In genomic region chr10:23609270-23609914, GRCm38 (mm10) we compare ENCODE assay signal across 11 mouse cellular contexts.
DNase-seq lines count a peak whose midpoint lies in the region; ATAC-seq and TF ChIP-seq lines count a peak whose summit lies in the region.
"Had no signal": no experiment of that assay in that cellular context is flagged by ENCODE, and none has a peak within 500 bp of the region (broad histone marks: within the 10 kb centered on the region; RNA-seq: fewer than 3 reads in every experiment).

No protein-coding gene starts in this region.

- no peaks in the 10 kb centered on the region for H3K27me3 ChIP-seq in cerebellum, adult 2 months (ENCODE audit: control insufficient read depth, insufficient read depth, low read length)
- no peaks in the 10 kb centered on the region; the same call in 1 of the 2 replicates for H3K27me3 ChIP-seq in forebrain, embryonic 16.5 days (replicated peaks; ENCODE audit: control insufficient read depth, insufficient read depth, low read length)
- H3K27me3 ChIP-seq in midbrain, embryonic 13.5 days: no peaks in the 10 kb centered on the region

- no peak for TF ChIP-seq CTCF in cerebellum, adult 2 months (IDR thresholded peaks at IDR 0.05; ENCODE audit: borderline replicate concordance, insufficient read depth, low read depth, low read length)

- peak overlapping the region; percentile 33 for H3K4me2 ChIP-seq in forebrain, embryonic 16.5 days (ENCODE audit: low read length)
- H3K4me2 ChIP-seq in midbrain, embryonic 13.5 days (replicated peaks): no peak overlapping the region

- H3K9ac ChIP-seq in forebrain, embryonic 16.5 days (replicated peaks; ENCODE audit: low read depth, low read length): no peak overlapping the region
- no peak overlapping the region for H3K9ac ChIP-seq in midbrain, embryonic 13.5 days (replicated peaks)
- H3K9ac ChIP-seq: liver, embryonic 14.5 days had no signal

- peak overlapping the region; percentile 53 for H3K4me3 ChIP-seq in cerebellum, adult 2 months (replicated peaks; ENCODE audit: insufficient read depth, low read depth, low read length)
- no peak overlapping the region for H3K4me3 ChIP-seq in forebrain, embryonic 16.5 days (replicated peaks; ENCODE audit: low read length)
- no peak overlapping the region for H3K4me3 ChIP-seq in midbrain, embryonic 13.5 days (replicated peaks)

- no peak for TF ChIP-seq POLR2A in cerebellum, adult 2 months (IDR thresholded peaks at IDR 0.05; ENCODE audit: borderline replicate concordance, insufficient read depth, low read length)

- no peak; the same call in 1 of the 2 replicates for ATAC-seq in forebrain, embryonic 16.5 days
- 0 out of 2 replicates have a peak, but pooled peaks have one; percentile 34 for ATAC-seq in midbrain, embryonic 13.5 days
- ATAC-seq: intestine, embryonic 16.5 days had no signal

- H3K9me3 ChIP-seq in forebrain, embryonic 16.5 days (ENCODE audit: control insufficient read depth, low read length): no peaks in the 10 kb centered on the region
- H3K9me3 ChIP-seq in midbrain, embryonic 13.5 days: no peaks in the 10 kb centered on the region
- H3K9me3 ChIP-seq: G1E had no signal

- WGBS in cerebellum, adult 2 months: 9% methylated on average over 18 of the region's 18 CpGs
- WGBS in forebrain, embryonic 16.5 days: 55% methylated on average over 18 of the region's 18 CpGs
- 56% methylated on average over 18 of the region's 18 CpGs for WGBS in midbrain, embryonic 13.5 days

- DNase-seq in cerebellum, adult 2 months: peak; percentile 13 to 16
- no peak for DNase-seq in cerebellum, adult 8-10 months
- peak; percentile 22 for DNase-seq in layer of hippocampus, adult 11-12 months (ENCODE audit: low spot score)
- no peak for DNase-seq in layer of hippocampus, adult 9-10 months (ENCODE audit: low spot score)
- DNase-seq in kidney, postnatal 4 days: no peak
- DNase-seq in T-cell, adult 2 months (ENCODE audit: low spot score): no peak

- no peak overlapping the region for H3K27ac ChIP-seq in cerebellum, adult 2 months (ENCODE audit: insufficient read depth, low read length)
- no peak overlapping the region for H3K27ac ChIP-seq in forebrain, embryonic 16.5 days (ENCODE audit: low read length)
- H3K27ac ChIP-seq in midbrain, embryonic 13.5 days: no peak overlapping the region
- H3K27ac ChIP-seq: liver, embryonic 14.5 days had no signal

- no peaks in the 10 kb centered on the region for H3K36me3 ChIP-seq in forebrain, embryonic 16.5 days (ENCODE audit: control insufficient read depth, insufficient read depth)
- no peaks in the 10 kb centered on the region for H3K36me3 ChIP-seq in midbrain, embryonic 13.5 days
- H3K36me3 ChIP-seq: G1E had no signal

- 0 out of 2 replicates have a peak, but pooled peaks cover 4% of the 10 kb centered on the region for H3K4me1 ChIP-seq in cerebellum, adult 2 months (ENCODE audit: control insufficient read depth, insufficient read depth, low read length)
- H3K4me1 ChIP-seq in forebrain, embryonic 16.5 days (replicated peaks; ENCODE audit: control insufficient read depth, insufficient read depth, low read length): 0 out of 2 replicates have a peak, but pooled peaks cover 5% of the 10 kb centered on the region
- H3K4me1 ChIP-seq in midbrain, embryonic 13.5 days (replicated peaks): no peaks in the 10 kb centered on the region

Comparison
In these comparisons a context has a peak if more than half of its experiments do, and no peak if none do; other contexts are left out.
1. DNase-seq: peak in cerebellum, adult 2 months (2 of 2) and layer of hippocampus, adult 11-12 months (single experiment); none in cerebellum, adult 8-10 months (single experiment), layer of hippocampus, adult 9-10 months (single experiment), kidney, postnatal 4 days (0 of 2) and T-cell, adult 2 months (single experiment).